Mouse (Mus musculus) heart, adult 2 months (tissue): ENCODE data around the gene Lamc1. TPM values are rescaled to one million over a fixed set of nuclear protein-coding genes. Genes with fewer than 3 reads are reported as not detected.

Experiments
- DNase-seq, 2 experiments: peaks; one replicate each; pipeline ENCODE4 v3.0.0; 2021
- H3K27ac ChIP-seq: fragments of 200-600 bp; 2 replicates; pipeline ENCODE4 v1.8.1; 2022
- H3K27me3 ChIP-seq: fragments of 200-500 bp; 2 replicates; pipeline ENCODE4 v1.6.1; 2012; ENCODE audit warnings: mild to moderate bottlenecking, low read length, inconsistent platforms, mixed read lengths; ENCODE audit not compliant: control insufficient read depth, insufficient read depth
- H3K36me3 ChIP-seq: fragments of 200-500 bp; 2 replicates; pipeline ENCODE4 v1.6.1; 2012; ENCODE audit warnings: low read length, inconsistent platforms; ENCODE audit not compliant: control insufficient read depth, insufficient read depth
- H3K4me1 ChIP-seq: fragments of 200-500 bp; 2 replicates; pipeline ENCODE4 v1.6.1; 2011; ENCODE audit warnings: low read length; ENCODE audit not compliant: control insufficient read depth, insufficient read depth
- H3K4me3 ChIP-seq: fragments of 200-600 bp; 2 replicates; pipeline ENCODE4 v1.8.1; 2022
- H3K79me2 ChIP-seq: fragments of 200-500 bp; replicated peaks from 2 replicates; pipeline ENCODE4 v1.6.1; 2012; ENCODE audit warnings: mild to moderate bottlenecking, inconsistent platforms, low read length, moderate library complexity, mixed read lengths; ENCODE audit not compliant: control insufficient read depth, insufficient read depth
- H3K9ac ChIP-seq: fragments of 200-500 bp; 2 replicates; pipeline ENCODE4 v1.6.1; 2012; ENCODE audit warnings: low read depth, mild to moderate bottlenecking, control low read depth, inconsistent platforms, low read length, mixed read lengths
- CTCF ChIP-seq: fragments of 200-600 bp; IDR thresholded peaks from 2 replicates; pipeline ENCODE4 v1.8.1; 2022; ENCODE audit warnings: antibody characterized with exemption, mild to moderate bottlenecking, moderate library complexity
- EP300 ChIP-seq: fragments of 200-500 bp; IDR thresholded peaks from 2 replicates; pipeline ENCODE4 v1.6.1; 2011; ENCODE audit warnings: low read depth, low read length, control low read depth; ENCODE audit not compliant: insufficient read depth
- POLR2A ChIP-seq: fragments of 200-500 bp; IDR thresholded peaks from 2 replicates; pipeline ENCODE4 v1.6.1; 2011; ENCODE audit warnings: mild to moderate bottlenecking, low read depth, low read length, control low read depth; ENCODE audit not compliant: insufficient read depth
- WGBS: fragments of 180-500 bp; shearing (Covaris S2); methylation state at CpG from one replicate; pipeline ENCODE4 v1.1.7; 2018; 5-methylcytosine and 5-hydroxymethylcytosine counted together
- intact Hi-C: fragments of 180-260 bp; cut with DNase I; formaldehyde crosslinking; loops from one replicate; pipeline ENCODE4 v1.15.1; 2025
- polyA plus RNA-seq: library from polyadenylated mRNA; depleted of rRNA; stranded (reverse); fragments of >200 nt; gene quantifications from 2 replicates; pipeline ENCODE4 v1.2.3, GENCODE M21; 2012
- total RNA-seq, 2 experiments: library from RNA; stranded (reverse); gene quantifications; 2 replicates each; pipeline ENCODE4 v1.2.3; 2021

Gene Lamc1
- total and polyA plus RNA-seq, 3 experiments: 103 to 116 (median 111) TPM

DNA sequence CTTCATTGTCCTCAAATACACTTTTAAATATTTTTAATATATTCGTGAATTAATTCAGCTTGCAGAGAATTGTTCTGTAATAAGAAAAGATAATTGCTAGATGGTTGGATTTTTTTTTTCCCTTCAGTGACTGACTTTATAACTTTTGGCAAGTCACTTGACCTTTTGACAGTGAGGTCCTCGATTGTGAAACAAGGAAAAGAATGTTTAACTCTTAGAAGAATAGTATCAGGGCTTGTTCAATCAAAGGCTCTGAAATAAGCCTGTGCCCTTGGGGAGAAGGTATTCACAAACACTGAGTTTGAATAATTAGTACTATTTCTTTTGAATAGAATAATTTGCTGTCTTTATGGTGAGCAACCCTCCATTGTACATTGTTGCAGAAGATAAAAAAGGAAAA is 21.9 kb upstream of the Lamc1 start:
- peak overlapping the region; percentile 85 for H3K27ac ChIP-seq
- intact Hi-C loops: loop anchor here (2.0 kb wide), 3 partner anchors 14 to 30 kb away; partner anchors contain the start of gene Lamc1
- WGBS: 40% methylated on average over 2 of the region's 2 CpGs

DNA sequence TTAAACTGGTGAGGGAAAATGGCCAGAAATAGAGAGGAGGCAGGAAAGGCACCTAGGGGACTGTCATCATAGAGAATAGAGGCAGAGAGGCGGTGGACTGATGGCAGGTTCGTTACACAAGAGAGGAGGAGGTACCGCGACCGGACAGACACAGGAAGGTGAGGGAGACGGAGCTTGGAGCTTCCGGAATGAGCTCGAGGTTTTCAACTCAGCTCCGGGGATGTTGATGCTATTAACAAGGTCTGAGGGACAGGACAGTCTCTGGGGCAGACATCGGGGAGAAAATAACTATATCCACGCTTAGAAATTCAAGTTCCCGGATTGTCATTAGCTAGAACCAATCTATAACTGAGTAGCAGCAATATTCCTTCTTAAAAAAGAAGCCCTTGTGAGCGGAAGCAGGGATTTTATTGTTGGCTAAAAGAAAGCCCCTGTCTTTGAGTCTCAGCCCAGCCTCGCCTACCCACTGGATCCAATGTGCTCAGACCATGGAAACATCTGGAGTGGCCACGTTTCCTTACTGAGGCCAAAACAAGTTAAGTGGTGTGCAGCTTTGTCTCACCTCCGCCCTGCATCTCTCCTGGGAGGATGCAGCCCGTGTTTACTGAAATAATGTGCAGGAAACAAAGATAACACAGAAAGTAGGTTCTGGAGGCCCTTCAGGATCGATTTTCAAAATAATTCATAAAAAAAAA is 21.3 kb upstream of the Lamc1 start:
- Histone ChIP-seq H3K27ac (peak overlapping the region; percentile 85), H3K4me3 (peak overlapping the region; percentile 17; the same call in 1 of the 2 replicates), H3K9ac (no peak overlapping the region; the same call in 1 of the 2 replicates), H3K79me2 (no peaks in the 10 kb centered on the region), H3K27me3 (no peaks in the 10 kb centered on the region), H3K36me3 (peaks cover 7% of the 10 kb centered on the region), H3K4me1 (peaks cover 8% of the 10 kb centered on the region)
- 33% methylated on average over 18 of the region's 18 CpGs for WGBS
- intact Hi-C loops: loop anchor here (2.0 kb wide), 3 partner anchors 15 to 31 kb away; partner anchors contain the start of gene Lamc1
- peak; percentile 65 to 80 for DNase-seq
- TF ChIP-seq POLR2A: 0 out of 2 replicates have a peak, but pooled peaks have one; percentile 43
- TF ChIP-seq CTCF: no peak
- TF ChIP-seq EP300: peak; percentile 98

More for the DNA sequence above, 21.9 kb upstream of the Lamc1 start:
- Histone ChIP-seq H3K79me2 (no peaks in the 10 kb centered on the region), H3K4me1 (peaks cover 8% of the 10 kb centered on the region), H3K27me3 (no peaks in the 10 kb centered on the region), H3K4me3 (no peak overlapping the region), H3K9ac (no peak overlapping the region), H3K36me3 (peaks cover 7% of the 10 kb centered on the region)
- DNase-seq: no peak
- TF ChIP-seq CTCF (no peak), EP300 (no peak), POLR2A (no peak)

DNA sequence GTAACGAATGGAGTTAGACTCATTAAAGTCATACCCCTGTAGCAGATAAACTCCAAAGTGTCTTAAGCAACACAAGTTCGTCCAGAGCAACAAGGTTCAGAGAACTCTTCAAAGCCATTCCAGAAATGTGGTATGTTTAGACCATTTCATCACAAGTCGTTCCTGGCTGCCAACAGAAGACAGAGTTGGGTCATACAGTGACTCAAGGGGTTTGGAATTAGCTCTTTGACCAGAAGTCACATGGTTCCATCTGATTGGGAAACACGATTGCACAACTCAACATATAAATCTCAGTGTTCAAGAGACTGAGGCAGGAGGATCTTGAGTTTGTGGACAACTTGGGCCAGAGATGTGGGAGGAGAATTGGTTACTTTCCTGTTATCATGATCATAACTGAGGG is 18.4 kb upstream of the Lamc1 start:
- DNase-seq: peak in 1 of 2 experiments; percentile 28
- no peaks in the 10 kb centered on the region for H3K79me2 ChIP-seq
- no peak overlapping the region for H3K27ac ChIP-seq
- 63% methylated on average over 4 of the region's 4 CpGs for WGBS
- no peak overlapping the region for H3K9ac ChIP-seq
- H3K36me3 ChIP-seq: peaks cover 7% of the 10 kb centered on the region
- H3K4me3 ChIP-seq: no peak overlapping the region
- intact Hi-C loops: no loop called here
- TF ChIP-seq CTCF (no peak), EP300 (no peak), POLR2A (no peak)
- no peaks in the 10 kb centered on the region for H3K27me3 ChIP-seq
- H3K4me1 ChIP-seq: peaks cover 8% of the 10 kb centered on the region

DNA sequence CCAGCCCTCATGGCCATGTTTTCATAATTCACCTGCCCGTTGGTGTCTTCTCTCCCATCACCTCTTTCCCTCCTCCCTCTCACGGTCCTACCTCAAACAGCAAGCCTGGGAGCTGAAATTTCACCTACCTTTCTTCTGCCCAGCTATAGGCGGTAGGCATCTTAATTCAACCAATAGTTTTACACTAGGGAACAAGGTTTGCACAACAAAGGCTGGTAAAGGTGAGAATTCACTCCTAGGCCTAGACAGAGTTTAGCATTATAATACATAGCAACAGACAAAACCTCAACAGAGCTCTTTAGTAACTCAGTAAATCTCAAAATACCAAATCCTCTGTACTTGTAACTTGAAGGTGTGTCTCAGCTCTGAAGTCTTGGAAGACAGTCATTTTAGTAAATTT is 15.1 kb upstream of the Lamc1 start:
- DNase-seq: no peak
- no peak for TF ChIP-seq POLR2A
- TF ChIP-seq EP300: no peak
- TF ChIP-seq CTCF: no peak
- H3K79me2 ChIP-seq: no peaks in the 10 kb centered on the region
- intact Hi-C loops: no loop called here
- WGBS: 86% methylated on average over 3 of the region's 3 CpGs
- no peaks in the 10 kb centered on the region for H3K27me3 ChIP-seq
- no peaks in the 10 kb centered on the region for H3K36me3 ChIP-seq
- no peak overlapping the region for H3K4me3 ChIP-seq
- no peak overlapping the region for H3K27ac ChIP-seq
- no peaks in the 10 kb centered on the region for H3K4me1 ChIP-seq
- H3K9ac ChIP-seq: no peak overlapping the region

DNA sequence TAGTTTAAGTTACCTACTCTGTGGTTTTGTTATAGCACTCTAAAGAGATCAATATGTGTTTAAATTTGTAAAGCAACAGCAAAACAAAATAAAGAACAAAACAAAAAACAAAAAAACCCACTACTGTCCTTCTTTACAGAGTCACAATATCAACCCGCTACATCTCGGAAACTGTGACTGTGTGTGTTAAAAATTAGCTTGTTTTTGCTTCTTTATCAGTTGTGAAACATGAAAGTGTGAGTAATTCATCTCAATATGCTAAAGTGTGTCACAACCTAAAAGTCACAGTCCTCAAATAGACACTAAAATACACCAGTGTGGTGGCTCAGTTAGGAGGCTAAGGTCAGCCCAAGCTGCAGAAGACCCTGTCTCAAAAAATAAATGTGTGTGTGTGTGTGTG is 14.5 kb upstream of the Lamc1 start:
- 97% methylated on average over 2 of the region's 2 CpGs for WGBS
- no peak for TF ChIP-seq EP300
- no peak for TF ChIP-seq CTCF
- TF ChIP-seq POLR2A: no peak
- no peaks in the 10 kb centered on the region for H3K79me2 ChIP-seq
- H3K27ac ChIP-seq: no peak overlapping the region
- no peak overlapping the region for H3K9ac ChIP-seq
- intact Hi-C loops: no loop called here
- H3K4me3 ChIP-seq: no peak overlapping the region
- no peak for DNase-seq
- no peaks in the 10 kb centered on the region for H3K4me1 ChIP-seq
- H3K36me3 ChIP-seq: no peaks in the 10 kb centered on the region
- no peaks in the 10 kb centered on the region for H3K27me3 ChIP-seq

DNA sequence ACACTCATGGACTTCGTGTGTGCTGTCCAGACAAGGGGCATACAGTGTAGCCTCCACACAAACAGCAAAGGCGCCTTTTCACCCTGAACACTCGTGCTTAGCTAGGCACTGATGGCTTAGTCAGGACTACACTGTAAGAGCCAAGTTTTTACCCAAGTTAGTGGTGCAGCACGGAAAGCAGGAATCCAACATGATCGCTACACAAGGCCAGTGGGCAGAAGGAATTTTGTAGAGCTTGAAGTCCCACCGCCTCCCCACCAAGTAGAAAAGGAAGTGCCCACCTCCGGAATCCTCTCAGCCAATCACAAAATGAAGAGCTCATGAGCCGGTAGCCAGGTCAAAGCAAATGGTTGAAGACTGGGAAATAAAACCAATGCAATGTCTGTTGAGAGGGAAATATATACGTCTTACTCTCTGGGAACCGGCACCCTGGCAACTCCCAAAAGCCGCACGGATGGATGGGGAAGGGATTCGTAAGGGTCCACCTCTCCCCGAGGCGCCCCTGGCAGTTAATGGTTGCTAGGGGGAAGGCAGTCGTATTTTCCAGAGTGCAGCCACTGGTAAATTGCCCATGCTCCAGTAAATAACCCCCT is 13.2 kb upstream of the Lamc1 start:
- Histone ChIP-seq H3K27ac (no peak overlapping the region), H3K4me1 (no peaks in the 10 kb centered on the region), H3K4me3 (no peak overlapping the region), H3K9ac (no peak overlapping the region), H3K36me3 (no peaks in the 10 kb centered on the region), H3K27me3 (no peaks in the 10 kb centered on the region), H3K79me2 (no peaks in the 10 kb centered on the region)
- intact Hi-C loops: no loop called here
- no peak for DNase-seq
- WGBS: 82% methylated on average over 16 of the region's 16 CpGs
- no peak for TF ChIP-seq POLR2A
- TF ChIP-seq EP300: no peak
- TF ChIP-seq CTCF: no peak
